Mouse (Mus musculus) C2C12 (cell line): ENCODE data around the gene Phactr1. TPM values are rescaled to one million over a fixed set of nuclear protein-coding genes. Genes with fewer than 3 reads are reported as not detected.

Experiments
- H3K27me3 ChIP-seq: one replicate; pipeline ENCODE4 v1.6.1; 2011; ENCODE audit not compliant: control insufficient read depth, insufficient read depth, insufficient read length
- H3K36me3 ChIP-seq: one replicate; pipeline ENCODE4 v1.6.1; 2011; ENCODE audit not compliant: control insufficient read depth, insufficient read depth
- H3K4me3 ChIP-seq: one replicate; pipeline ENCODE4 v1.5.1; 2011; ENCODE audit warnings: mild to moderate bottlenecking, control low read depth; ENCODE audit not compliant: poor library complexity, insufficient read depth, severe bottlenecking
- H3K79me2 ChIP-seq: one replicate; pipeline ENCODE4 v1.6.1; 2011; ENCODE audit not compliant: control insufficient read depth, insufficient read depth
- H3K79me3 ChIP-seq: one replicate; pipeline ENCODE4 v1.6.1; 2011; ENCODE audit warnings: low read depth, control low read depth
- H3ac ChIP-seq: one replicate; pipeline ENCODE3; 2011; ENCODE audit warnings: low read depth; ENCODE audit not compliant: control insufficient read depth, insufficient read length
- CEBPB ChIP-seq: IDR thresholded peaks from one replicate; pipeline ENCODE4 v1.6.1; 2011; ENCODE audit warnings: low read depth, mild to moderate bottlenecking, control low read depth, moderate library complexity
- CTCF ChIP-seq: IDR thresholded peaks from one replicate; pipeline ENCODE4 v1.5.1; 2011; ENCODE audit not compliant: control insufficient read depth, insufficient read depth, insufficient read length
- FOSL1 ChIP-seq: IDR thresholded peaks from one replicate; pipeline ENCODE4 v1.8.0; 2011; ENCODE audit warnings: mild to moderate bottlenecking, low read length; ENCODE audit not compliant: poor library complexity, insufficient read depth, severe bottlenecking
- MAX ChIP-seq: IDR thresholded peaks from one replicate; pipeline ENCODE4 v1.6.1; 2011; ENCODE audit warnings: mild to moderate bottlenecking, control low read depth
- MYOD1 ChIP-seq: IDR thresholded peaks from one replicate; pipeline ENCODE4 v1.6.1; 2011; ENCODE audit warnings: low read depth; ENCODE audit not compliant: control insufficient read depth, insufficient read length
- MYOG ChIP-seq: IDR thresholded peaks from one replicate; pipeline ENCODE4 v1.6.1; 2011; ENCODE audit not compliant: control insufficient read depth, insufficient read length; ENCODE audit errors: extremely low read depth
- USF1 ChIP-seq: IDR thresholded peaks from one replicate; pipeline ENCODE4 v1.6.1; 2011; ENCODE audit warnings: low read depth, mild to moderate bottlenecking, control low read depth, moderate library complexity
- polyA plus RNA-seq: library from polyadenylated mRNA; unstranded; fragments of >200 nt; fragmentation: generic; extraction: Trizol; gene quantifications from one replicate; pipeline ENCODE4 v1.2.1, GENCODE M21; 2012; ENCODE audit warnings: missing spikeins

The Phactr1 gene
- polyA plus RNA-seq, 1 experiment, result 0.05 TPM

DNA sequence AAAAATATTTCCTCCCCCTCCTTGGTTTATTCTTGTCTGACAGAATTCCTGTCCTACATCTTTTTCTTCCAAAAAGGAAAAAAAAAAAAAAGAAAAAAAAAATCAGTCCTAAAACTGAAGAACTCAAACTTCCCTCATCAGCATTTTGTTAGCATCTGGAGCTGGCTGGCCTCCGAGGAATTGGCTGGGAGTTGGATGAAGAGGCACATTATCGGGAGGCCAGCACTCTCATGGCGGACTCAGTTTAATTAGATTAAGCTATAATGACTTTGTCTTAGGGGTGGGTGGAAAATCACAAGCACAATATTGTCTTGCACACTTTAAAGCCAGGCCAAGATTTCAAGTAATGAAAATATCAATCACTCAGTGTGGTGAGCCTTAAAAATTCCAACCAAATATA lies 215.6 kb downstream of the Phactr1 start:
- Histone ChIP-seq H3K79me2 (no peaks in the 10 kb centered on the region), H3K4me3 (no peak overlapping the region), H3ac (no peak overlapping the region), H3K27me3 (peaks cover 4% of the 10 kb centered on the region), H3K79me3 (no peaks in the 10 kb centered on the region), H3K36me3 (no peaks in the 10 kb centered on the region)
- no peak for TF ChIP-seq MAX
- no peak for TF ChIP-seq CTCF
- TF ChIP-seq USF1, result no peak
- no peak for TF ChIP-seq FOSL1
- TF ChIP-seq MYOD1, result no peak
- no peak for TF ChIP-seq CEBPB
- no peak for TF ChIP-seq MYOG

DNA sequence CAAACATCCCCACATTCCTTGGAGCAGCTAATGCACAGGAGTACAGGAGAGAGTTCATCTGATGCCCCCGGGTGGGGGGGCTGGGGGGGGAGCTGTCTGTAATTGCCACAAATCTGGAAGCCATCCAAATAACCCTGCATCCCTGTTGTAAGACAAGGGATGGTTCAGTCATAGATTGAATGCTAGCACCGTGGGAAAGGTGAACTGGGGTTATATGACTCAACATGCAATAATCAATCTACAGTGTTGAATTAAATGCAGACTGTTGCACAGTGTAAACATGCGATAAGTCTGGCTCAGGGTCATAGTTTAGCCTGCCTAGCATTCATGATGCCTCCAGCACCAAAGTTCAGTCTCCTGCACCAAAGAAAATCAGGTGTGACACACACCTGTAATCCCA lies 219.2 kb downstream of the Phactr1 start:
- TF ChIP-seq MYOG (no peak), CTCF (no peak), MYOD1 (no peak), MAX (no peak), FOSL1 (no peak), USF1 (no peak), CEBPB (no peak)
- Histone ChIP-seq H3K4me3 (no peak overlapping the region), H3K79me3 (no peaks in the 10 kb centered on the region), H3K36me3 (no peaks in the 10 kb centered on the region), H3K79me2 (no peaks in the 10 kb centered on the region), H3ac (no peak overlapping the region), H3K27me3 (peaks cover 7% of the 10 kb centered on the region)

DNA sequence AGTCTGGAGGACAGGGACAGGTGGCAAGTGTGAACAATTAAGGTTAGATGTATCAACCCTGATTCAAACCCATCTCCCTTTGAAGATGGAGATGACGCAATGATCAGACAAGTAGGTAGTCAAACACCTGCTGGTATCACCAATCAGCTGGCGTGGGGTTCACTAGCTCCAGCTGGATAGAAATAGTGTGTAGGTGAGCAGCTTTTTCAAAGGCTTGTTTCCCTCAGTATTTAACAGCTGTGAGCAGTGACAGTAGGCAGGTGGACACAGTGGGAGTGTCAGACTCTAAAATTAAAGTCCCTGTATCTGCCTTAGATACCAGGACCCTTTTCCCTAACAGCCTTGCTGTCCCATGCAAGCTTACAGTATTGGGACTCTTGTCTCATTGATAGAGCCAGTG lies 221.4 kb downstream of the Phactr1 start:
- Histone ChIP-seq H3K27me3 (peaks cover 3% of the 10 kb centered on the region), H3K79me2 (no peaks in the 10 kb centered on the region), H3K79me3 (no peaks in the 10 kb centered on the region), H3ac (no peak overlapping the region), H3K36me3 (no peaks in the 10 kb centered on the region), H3K4me3 (no peak overlapping the region)
- no peak for TF ChIP-seq CEBPB
- no peak for TF ChIP-seq FOSL1
- TF ChIP-seq USF1, result no peak
- TF ChIP-seq MAX, result no peak
- TF ChIP-seq MYOG, result no peak
- no peak for TF ChIP-seq MYOD1
- TF ChIP-seq CTCF, result no peak

DNA sequence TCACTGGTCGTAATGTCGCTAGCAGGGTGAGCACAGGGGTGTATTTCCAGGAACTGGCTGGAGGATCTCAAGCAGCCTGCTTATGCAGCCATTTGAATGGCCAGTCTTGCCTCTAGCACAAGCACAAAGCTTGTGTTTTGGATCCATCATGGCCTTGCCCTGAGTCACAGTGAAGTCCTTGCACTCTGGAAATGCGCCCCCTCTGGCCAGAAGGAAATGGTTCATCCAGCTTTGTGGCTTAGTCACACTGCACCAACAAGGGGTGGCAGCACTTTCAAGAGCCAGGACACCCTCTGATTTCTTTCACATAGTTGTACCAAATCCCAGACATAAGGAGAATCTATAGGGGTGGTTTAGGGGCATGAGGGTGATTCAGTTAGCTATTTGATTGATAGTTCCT lies 222.4 kb downstream of the Phactr1 start:
- no peak overlapping the region for H3K4me3 ChIP-seq
- no peaks in the 10 kb centered on the region for H3K79me2 ChIP-seq
- TF ChIP-seq MYOG (no peak), USF1 (no peak), CEBPB (no peak), MAX (no peak), CTCF (no peak), MYOD1 (no peak)
- H3K79me3 ChIP-seq, result no peaks in the 10 kb centered on the region
- no peaks in the 10 kb centered on the region for H3K36me3 ChIP-seq
- peaks cover 3% of the 10 kb centered on the region for H3K27me3 ChIP-seq
- no peak overlapping the region for H3ac ChIP-seq

DNA sequence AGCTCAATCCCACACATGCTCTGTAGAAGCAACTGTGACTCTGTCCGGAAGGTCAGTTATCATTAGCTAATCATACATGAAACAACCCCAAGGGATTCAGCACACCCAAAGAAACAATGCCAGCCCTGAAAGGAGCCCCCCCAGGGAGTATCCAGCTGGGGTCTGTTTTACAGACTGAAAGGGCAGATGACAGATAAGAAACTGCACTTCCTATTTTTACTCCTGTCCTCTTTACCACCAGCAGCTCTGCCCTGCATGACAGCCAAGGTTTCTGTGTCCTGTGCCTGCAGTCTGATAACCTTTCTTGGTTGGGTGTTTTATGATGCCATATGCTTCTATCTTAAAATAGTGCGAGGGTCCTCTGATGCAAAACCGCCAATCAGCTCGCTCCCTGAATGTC lies 225.4 kb downstream of the Phactr1 start:
- no peaks in the 10 kb centered on the region for H3K79me2 ChIP-seq
- peaks cover 3% of the 10 kb centered on the region for H3K27me3 ChIP-seq
- H3K36me3 ChIP-seq, result no peaks in the 10 kb centered on the region
- H3K79me3 ChIP-seq, result no peaks in the 10 kb centered on the region
- no peak overlapping the region for H3ac ChIP-seq
- TF ChIP-seq MAX (no peak), FOSL1 (no peak), USF1 (no peak), MYOD1 (no peak), MYOG (no peak), CEBPB (no peak), CTCF (no peak)
- H3K4me3 ChIP-seq, result no peak overlapping the region

DNA sequence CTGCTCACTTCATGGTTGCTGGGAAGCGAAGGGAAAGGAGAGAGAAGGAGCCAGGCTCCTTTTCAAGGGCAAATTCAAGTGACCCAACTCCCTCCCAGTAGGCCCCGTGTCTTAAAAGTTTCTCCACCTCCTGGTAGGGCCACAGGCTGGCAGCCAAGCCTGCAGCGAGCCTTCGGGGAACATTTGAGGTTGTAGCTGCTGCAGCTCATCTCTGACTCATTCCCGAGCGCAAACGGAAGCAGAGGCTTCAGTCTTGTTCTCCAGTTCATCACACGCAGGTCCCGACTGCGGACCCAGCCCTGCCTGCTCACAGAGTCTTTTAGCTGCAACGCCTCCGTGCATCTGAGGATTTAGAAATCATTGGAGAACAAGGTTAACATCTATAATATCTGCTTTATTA lies 226.6 kb downstream of the Phactr1 start:
- Histone ChIP-seq H3K36me3 (no peaks in the 10 kb centered on the region), H3K27me3 (peaks cover 1% of the 10 kb centered on the region)
- no peak for TF ChIP-seq FOSL1
- TF ChIP-seq USF1, result no peak
- TF ChIP-seq MAX, result no peak
- no peak for TF ChIP-seq CEBPB
- no peak for TF ChIP-seq MYOG
- no peak for TF ChIP-seq MYOD1

More for the DNA sequence above, 226.6 kb downstream of the Phactr1 start:
- Histone ChIP-seq H3K79me3 (no peaks in the 10 kb centered on the region), H3K79me2 (no peaks in the 10 kb centered on the region), H3K4me3 (no peak overlapping the region), H3ac (no peak overlapping the region)
